Mouse (Mus musculus): Measurements from ENCODE around the gene Hmgb3.
"Not testable (repeated sequence)": the region's sequence is repeated elsewhere in the genome, so short reads cannot be mapped to it uniquely, and the experiment has no call there.

Hmgb3 gene

GRCm38 (mm10) chrX:71555415-71556114, at the start of gene Hmgb3:
Gene Hmgb3, plus strand, starts transcription at chrX:71555918.
- in situ Hi-C loops (cut with MboI; ENCODE audit: unreplicated experiment in 2 of 2) = no loop called here

GRCm38 (mm10) chrX:71506591-71506990, 49.1 kb upstream of the Hmgb3 start:
- in situ Hi-C loops (cut with MboI; ENCODE audit: unreplicated experiment in 2 of 2) = not testable (repeated sequence)

- in situ Hi-C loops (cut with MboI; ENCODE audit: unreplicated experiment in 2 of 2) = no loop called here
Observed at GRCm38 (mm10) chrX:71519252-71519651, 36.5 kb upstream of the Hmgb3 start.

- in situ Hi-C loops (cut with MboI; ENCODE audit: unreplicated experiment in 2 of 2) = no loop called here
Observed at GRCm38 (mm10) chrX:71522889-71523288, 32.8 kb upstream of the Hmgb3 start.

- in situ Hi-C loops (cut with MboI; ENCODE audit: unreplicated experiment in 2 of 2) = no loop called here
Observed at GRCm38 (mm10) chrX:71524310-71524709, 31.4 kb upstream of the Hmgb3 start.

- in situ Hi-C loops (cut with MboI; ENCODE audit: unreplicated experiment in 2 of 2) = no loop called here
Observed at GRCm38 (mm10) chrX:71525593-71526299, 30.0 kb upstream of the Hmgb3 start.

GRCm38 (mm10) chrX:71527461-71527860, 28.3 kb upstream of the Hmgb3 start:
- in situ Hi-C loops (cut with MboI; ENCODE audit: unreplicated experiment in 2 of 2) = no loop called here

GRCm38 (mm10) chrX:71528150-71528549, 27.6 kb upstream of the Hmgb3 start:
- in situ Hi-C loops (cut with MboI; ENCODE audit: unreplicated experiment in 2 of 2) = no loop called here

GRCm38 (mm10) chrX:71528646-71529045, 27.1 kb upstream of the Hmgb3 start:
- in situ Hi-C loops (cut with MboI; ENCODE audit: unreplicated experiment in 2 of 2) = no loop called here

- in situ Hi-C loops (cut with MboI; ENCODE audit: unreplicated experiment in 2 of 2) = no loop called here
Observed at GRCm38 (mm10) chrX:71532635-71533034, 23.1 kb upstream of the Hmgb3 start.

- in situ Hi-C loops (cut with MboI; ENCODE audit: unreplicated experiment in 2 of 2) = no loop called here
Observed at GRCm38 (mm10) chrX:71534102-71534501, 21.6 kb upstream of the Hmgb3 start.

GRCm38 (mm10) chrX:71537791-71538190, 17.9 kb upstream of the Hmgb3 start:
- in situ Hi-C loops (cut with MboI; ENCODE audit: unreplicated experiment in 2 of 2) = no loop called here

- in situ Hi-C loops (cut with MboI; ENCODE audit: unreplicated experiment in 2 of 2) = no loop called here
Observed at GRCm38 (mm10) chrX:71540821-71541510, 14.8 kb upstream of the Hmgb3 start.

GRCm38 (mm10) chrX:71544731-71545130, 11.0 kb upstream of the Hmgb3 start:
- in situ Hi-C loops (cut with MboI; ENCODE audit: unreplicated experiment in 2 of 2) = no loop called here

GRCm38 (mm10) chrX:71545163-71545562, 10.6 kb upstream of the Hmgb3 start:
- in situ Hi-C loops (cut with MboI; ENCODE audit: unreplicated experiment in 2 of 2) = no loop called here

GRCm38 (mm10) chrX:71556115-71556941, 610 bp downstream of the Hmgb3 start:
- in situ Hi-C loops (cut with MboI; ENCODE audit: unreplicated experiment in 2 of 2) = no loop called here

- in situ Hi-C loops (cut with MboI; ENCODE audit: unreplicated experiment in 2 of 2) = no loop called here
Observed at GRCm38 (mm10) chrX:71556965-71557491, 1.3 kb downstream of the Hmgb3 start.

- in situ Hi-C loops (cut with MboI; ENCODE audit: unreplicated experiment in 2 of 2) = no loop called here
Observed at GRCm38 (mm10) chrX:71559336-71559735, 3.6 kb downstream of the Hmgb3 start.

GRCm38 (mm10) chrX:71560796-71561195, 5.1 kb downstream of the Hmgb3 start:
- in situ Hi-C loops (cut with MboI; ENCODE audit: unreplicated experiment in 2 of 2) = no loop called here

- in situ Hi-C loops (cut with MboI; ENCODE audit: unreplicated experiment in 2 of 2) = no loop called here
Observed at GRCm38 (mm10) chrX:71573132-71573900, 17.6 kb downstream of the Hmgb3 start.

Measured in v-Abl transformed pro-B cells (cell line).